Mouse (Mus musculus): ENCODE data around the gene Umod.

- TF ChIP-seq CTCF (IDR thresholded peaks at IDR 0.05; ENCODE audit: low read depth) = no peak
- TF ChIP-seq EP300 (IDR thresholded peaks at IDR 0.05; ENCODE audit: low read depth) = no peak
These were observed 7.6 kb upstream of the Umod start for GRCm38 (mm10) chr7:119486683-119487082.

Measured in liver, postnatal 0 days (tissue).